Mouse (Mus musculus) midbrain, embryonic 13.5 days (tissue): Measurements from ENCODE around the gene Lingo2. TPM values are rescaled to one million over a fixed set of nuclear protein-coding genes. Genes with fewer than 3 reads are reported as not detected.

Source experiments
- ATAC-seq: fragments of 200-750 bp; cut with Nextera tagmentation; 2 replicates; pipeline ENCODE4 v1.8.0; 2017; ENCODE audit warnings: mild to moderate bottlenecking, moderate TSS enrichment, moderate library complexity
- H3K27ac ChIP-seq: fragments of 300-500 bp; sonication (generic); 2 replicates; pipeline ENCODE4 v1.5.1; 2015; ENCODE audit warnings: inconsistent platforms, mild to moderate bottlenecking, moderate library complexity
- H3K27me3 ChIP-seq: fragments of 300-500 bp; sonication (generic); 2 replicates; pipeline ENCODE4 v1.6.1; 2015; ENCODE audit warnings: mild to moderate bottlenecking, inconsistent platforms
- H3K36me3 ChIP-seq: fragments of 300-500 bp; sonication (generic); 2 replicates; pipeline ENCODE4 v1.6.1; 2015; ENCODE audit warnings: mild to moderate bottlenecking, inconsistent platforms
- H3K4me1 ChIP-seq: fragments of 300-500 bp; sonication (generic); replicated peaks from 2 replicates; pipeline ENCODE4 v1.6.1; 2015; ENCODE audit warnings: inconsistent platforms
- H3K4me2 ChIP-seq: fragments of 300-500 bp; sonication (generic); replicated peaks from 2 replicates; pipeline ENCODE4 v1.6.1; 2015; ENCODE audit warnings: moderate library complexity, mild to moderate bottlenecking, inconsistent platforms
- H3K4me3 ChIP-seq: fragments of 300-500 bp; sonication (generic); replicated peaks from 2 replicates; pipeline ENCODE4 v1.5.1; 2015; ENCODE audit warnings: mild to moderate bottlenecking, inconsistent platforms
- H3K9ac ChIP-seq: fragments of 300-500 bp; sonication (generic); replicated peaks from 2 replicates; pipeline ENCODE4 v1.6.1; 2015; ENCODE audit warnings: mild to moderate bottlenecking, inconsistent platforms
- H3K9me3 ChIP-seq: fragments of 300-500 bp; sonication (generic); 2 replicates; pipeline ENCODE4 v1.6.1; 2016; ENCODE audit warnings: mild to moderate bottlenecking, inconsistent platforms
- WGBS: fragments of 180-500 bp; shearing (Covaris S2); methylation state at CpG from one replicate; pipeline ENCODE4 v1.1.7; 2015; 5-methylcytosine and 5-hydroxymethylcytosine counted together
- polyA plus RNA-seq: library from polyadenylated mRNA; unstranded; fragments of >200 nt; fragmentation: Nextera tagmentation; extraction: Ambion mirVana; gene quantifications from 2 replicates; pipeline ENCODE4 v1.2.1, GENCODE M21; 2015

Gene Lingo2
- polyA plus RNA-seq, 1 experiment from 2014 or later: 22.5 TPM

DNA sequence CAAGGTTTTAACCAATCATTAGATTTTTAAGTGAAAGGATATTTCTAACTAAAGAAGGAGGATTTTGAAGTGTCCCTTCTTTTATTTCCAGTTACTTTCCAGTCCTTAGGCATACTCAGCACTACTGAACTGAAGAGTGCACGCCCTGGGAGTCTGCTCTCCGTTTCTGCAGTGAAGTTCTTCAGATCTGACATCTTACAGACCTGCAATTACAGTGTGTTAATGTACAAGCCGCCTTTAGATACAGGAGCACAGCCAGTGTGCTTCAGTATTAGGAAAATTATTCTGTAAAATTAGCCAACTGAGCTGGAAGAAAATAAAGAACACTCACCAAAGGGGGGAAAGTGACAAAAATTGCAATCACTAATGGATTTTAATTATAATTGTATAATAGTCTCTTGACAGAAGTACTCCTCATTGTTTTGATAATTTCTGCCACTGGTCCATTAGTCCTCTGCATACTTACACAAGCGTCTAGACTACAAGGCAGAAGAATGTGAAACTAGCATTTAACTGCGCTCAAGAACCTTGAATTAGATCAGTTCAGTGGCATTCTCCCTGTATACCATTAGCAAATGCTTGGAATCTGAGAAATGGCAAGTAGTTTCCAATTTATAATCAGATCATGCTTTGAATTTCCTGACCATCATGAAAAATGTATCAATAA lies 1167.2 kb downstream of the Lingo2 start:
- no peaks in the 10 kb centered on the region for H3K4me1 ChIP-seq
- H3K9ac ChIP-seq: no peak overlapping the region
- no peak overlapping the region for H3K4me3 ChIP-seq
- no peak overlapping the region for H3K4me2 ChIP-seq
- no peaks in the 10 kb centered on the region for H3K27me3 ChIP-seq
- H3K27ac ChIP-seq: no peak overlapping the region
- no peaks in the 10 kb centered on the region for H3K36me3 ChIP-seq
- 83% methylated on average over 5 of the region's 5 CpGs for WGBS
- no peak for ATAC-seq
- no peaks in the 10 kb centered on the region for H3K9me3 ChIP-seq

DNA sequence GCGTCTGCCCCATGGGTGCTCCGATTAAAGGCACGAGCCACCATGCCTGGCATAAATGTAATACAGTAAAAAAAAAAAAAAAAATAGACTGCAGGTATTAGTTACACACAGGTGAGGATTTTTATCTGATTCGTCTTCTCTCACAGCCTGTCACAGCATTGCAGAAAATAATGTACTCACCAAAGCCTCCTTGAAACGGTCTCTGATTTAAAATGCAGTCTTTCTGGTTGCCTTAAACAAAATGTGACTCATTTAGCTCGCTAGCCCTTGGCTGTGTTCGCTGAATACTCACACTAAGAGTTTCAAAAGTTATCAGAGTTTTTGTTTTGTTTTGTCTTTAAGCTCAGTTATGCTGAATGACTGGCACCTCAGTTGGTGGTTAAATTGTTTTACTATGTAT lies 1180.7 kb downstream of the Lingo2 start:
- H3K9me3 ChIP-seq: no peaks in the 10 kb centered on the region
- ATAC-seq: no peak
- H3K27me3 ChIP-seq: no peaks in the 10 kb centered on the region
- H3K4me1 ChIP-seq: peaks cover 16% of the 10 kb centered on the region
- H3K27ac ChIP-seq: no peak overlapping the region
- no peaks in the 10 kb centered on the region for H3K36me3 ChIP-seq
- WGBS: 62% methylated on average over 7 of the region's 7 CpGs
- no peak overlapping the region for H3K9ac ChIP-seq
- H3K4me3 ChIP-seq: no peak overlapping the region
- no peak overlapping the region for H3K4me2 ChIP-seq

DNA sequence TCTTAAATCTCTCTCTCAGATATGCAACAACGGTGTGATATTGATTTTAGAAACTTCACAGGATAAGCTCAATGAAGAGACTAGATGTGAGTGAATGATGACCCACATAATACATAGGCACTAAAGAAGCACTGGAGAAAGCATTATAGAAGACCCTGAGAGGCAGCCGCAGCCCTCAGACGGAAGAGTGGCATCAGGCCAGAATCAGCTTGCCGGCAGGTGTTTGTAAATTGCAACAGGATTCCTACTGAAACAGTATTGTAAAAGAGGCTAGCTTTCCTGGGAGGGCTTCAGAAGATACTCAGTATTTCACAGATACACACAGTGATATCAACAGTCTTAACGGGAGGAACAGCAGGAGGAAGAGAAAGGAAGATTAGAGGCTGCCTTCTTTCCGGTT lies 1184.6 kb downstream of the Lingo2 start:
- ATAC-seq: no peak
- no peak overlapping the region for H3K9ac ChIP-seq
- H3K9me3 ChIP-seq: no peaks in the 10 kb centered on the region
- H3K36me3 ChIP-seq: no peaks in the 10 kb centered on the region
- H3K27ac ChIP-seq: no peak overlapping the region
- no peaks in the 10 kb centered on the region for H3K27me3 ChIP-seq
- H3K4me3 ChIP-seq: no peak overlapping the region
- WGBS: 75% methylated on average over 6 of the region's 6 CpGs
- H3K4me2 ChIP-seq: no peak overlapping the region
- H3K4me1 ChIP-seq: peaks cover 11% of the 10 kb centered on the region; the same call in 1 of the 2 replicates

DNA sequence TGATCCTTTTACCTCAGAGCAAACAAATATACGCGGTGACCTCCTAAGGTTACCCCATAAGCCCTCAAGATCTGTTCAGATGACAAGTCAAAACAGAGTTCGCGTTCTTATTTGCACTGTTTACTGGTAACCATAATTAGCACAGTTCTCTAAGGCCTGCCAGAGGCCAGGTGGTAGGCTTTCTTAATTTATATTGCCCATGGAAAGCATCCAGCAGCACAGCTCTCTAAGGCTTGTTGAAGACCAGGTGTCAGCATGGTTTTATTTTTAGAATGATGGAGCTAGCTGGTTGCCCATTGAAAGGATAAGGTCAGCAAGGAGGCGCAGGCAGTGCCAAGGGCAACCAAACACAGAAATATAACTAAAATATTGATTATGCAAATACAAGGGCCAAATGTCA lies 1190.4 kb downstream of the Lingo2 start:
- Histone ChIP-seq H3K36me3 (no peaks in the 10 kb centered on the region), H3K9me3 (no peaks in the 10 kb centered on the region), H3K4me1 (no peaks in the 10 kb centered on the region), H3K9ac (no peak overlapping the region), H3K4me2 (no peak overlapping the region), H3K27me3 (no peaks in the 10 kb centered on the region), H3K27ac (no peak overlapping the region), H3K4me3 (no peak overlapping the region)
- no peak for ATAC-seq
- WGBS: 89% methylated on average over 5 of the region's 5 CpGs

DNA sequence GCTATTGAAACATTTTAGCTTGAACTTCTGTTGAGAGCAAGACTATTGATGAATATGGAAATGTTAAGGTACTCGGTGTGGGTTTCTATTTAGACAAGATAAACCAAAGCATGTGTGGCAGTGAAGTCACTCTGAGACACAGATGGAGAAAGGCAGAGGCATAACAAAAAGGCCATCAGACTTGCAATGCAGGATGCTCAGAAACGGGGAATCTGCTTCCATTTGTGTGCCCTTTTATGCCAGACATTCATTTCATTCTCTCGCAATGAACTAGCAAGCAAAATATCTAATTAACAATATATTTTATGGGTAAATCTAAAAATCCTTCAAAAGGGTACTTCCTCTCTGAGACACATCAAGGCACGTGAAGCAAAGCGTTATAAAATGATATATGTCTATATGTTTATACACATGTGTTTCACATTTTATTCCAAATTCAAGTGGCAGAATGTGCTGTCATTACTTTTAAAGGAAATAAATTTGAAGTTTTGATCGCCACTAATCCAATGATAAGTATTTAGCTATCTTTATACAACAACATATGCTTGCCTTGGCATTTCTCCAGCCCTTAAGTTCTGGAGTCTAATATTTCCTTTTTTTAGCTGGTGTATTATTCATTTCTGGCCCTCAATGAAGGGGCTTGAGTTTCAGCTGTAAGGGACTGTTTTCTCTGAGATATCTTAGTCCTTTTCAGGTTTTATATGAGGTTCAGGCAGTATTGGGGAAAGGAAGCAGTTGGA lies 1199.3 kb downstream of the Lingo2 start:
- Histone ChIP-seq H3K27ac (no peak overlapping the region), H3K4me2 (no peak overlapping the region), H3K4me1 (no peaks in the 10 kb centered on the region; the same call in 1 of the 2 replicates), H3K36me3 (no peaks in the 10 kb centered on the region), H3K9me3 (no peaks in the 10 kb centered on the region), H3K4me3 (no peak overlapping the region), H3K27me3 (no peaks in the 10 kb centered on the region), H3K9ac (no peak overlapping the region)
- ATAC-seq: no peak
- 85% methylated on average over 6 of the region's 6 CpGs for WGBS

DNA sequence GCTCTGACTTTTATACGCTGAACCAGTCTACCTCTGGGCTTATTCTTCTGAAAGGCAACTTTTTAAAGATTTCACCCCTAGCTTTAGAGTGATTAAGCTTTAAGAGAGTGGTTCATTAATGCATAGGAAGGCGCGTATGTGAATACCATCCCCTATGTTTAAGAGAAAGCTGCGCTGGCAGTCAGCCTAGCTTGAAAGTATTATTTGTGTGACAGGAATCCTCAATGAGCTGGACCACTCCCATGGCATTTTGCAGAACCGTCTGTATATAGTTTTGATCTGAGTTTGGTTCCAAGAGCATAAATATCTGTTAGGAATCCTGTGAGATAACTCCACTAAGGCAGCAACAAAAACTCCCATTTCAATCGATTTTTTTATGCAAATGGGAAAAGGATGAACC lies 1204.9 kb downstream of the Lingo2 start:
- H3K27me3 ChIP-seq: no peaks in the 10 kb centered on the region
- no peak for ATAC-seq
- H3K36me3 ChIP-seq: no peaks in the 10 kb centered on the region
- H3K4me3 ChIP-seq: no peak overlapping the region
- H3K4me1 ChIP-seq: peaks cover 7% of the 10 kb centered on the region; the same call in 1 of the 2 replicates
- WGBS: 42% methylated on average over 6 of the region's 6 CpGs
- no peak overlapping the region for H3K4me2 ChIP-seq
- no peaks in the 10 kb centered on the region for H3K9me3 ChIP-seq
- H3K9ac ChIP-seq: no peak overlapping the region
- H3K27ac ChIP-seq: no peak overlapping the region; the same call in 1 of the 2 replicates

DNA sequence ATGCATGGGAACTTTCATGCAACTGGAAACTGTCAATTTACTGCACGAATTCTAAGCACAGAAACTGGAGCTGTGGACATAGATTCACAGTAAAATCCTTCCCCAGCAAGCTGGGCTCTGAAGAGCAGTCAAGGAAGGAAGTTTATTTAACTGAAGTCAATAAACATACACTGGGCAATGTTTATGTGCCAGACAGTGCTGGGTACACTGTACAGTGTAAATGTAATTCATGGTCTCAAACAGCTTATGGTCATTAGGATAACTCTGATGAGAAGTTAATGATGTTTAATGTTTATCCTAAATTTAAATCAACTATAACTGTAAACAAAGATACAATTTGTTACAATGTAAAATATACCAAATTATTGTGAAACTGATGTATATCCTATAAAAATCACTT lies 1226.8 kb downstream of the Lingo2 start:
- H3K9ac ChIP-seq: no peak overlapping the region
- no peak for ATAC-seq
- WGBS: 70% methylated on average over 1 of the region's 1 CpGs

DNA sequence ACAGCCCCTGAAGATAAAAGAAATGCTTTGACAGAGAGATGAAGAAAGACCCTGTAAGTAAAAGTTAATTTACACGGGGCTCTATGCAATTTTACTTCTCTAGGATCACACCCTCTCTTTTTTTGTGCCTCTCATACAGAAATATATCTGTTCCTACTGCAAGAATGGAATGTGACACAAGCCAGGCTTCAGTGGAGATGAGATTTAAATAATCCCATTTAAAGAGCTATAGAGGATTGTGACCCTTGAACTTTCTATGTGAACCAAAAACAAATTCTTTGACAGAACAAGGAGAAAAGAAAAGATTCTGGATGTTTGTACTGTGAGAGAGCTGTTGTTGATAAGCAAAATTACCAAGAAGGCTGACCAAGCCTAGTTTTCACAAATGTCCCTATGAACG lies 1247.4 kb downstream of the Lingo2 start:
- no peaks in the 10 kb centered on the region for H3K36me3 ChIP-seq
- no peak overlapping the region for H3K9ac ChIP-seq
- H3K27ac ChIP-seq: no peak overlapping the region
- 5% methylated on average over 2 of the region's 2 CpGs for WGBS
- H3K4me1 ChIP-seq: 0 out of 2 replicates have a peak, but pooled peaks cover 4% of the 10 kb centered on the region
- no peak overlapping the region for H3K4me2 ChIP-seq
- no peak overlapping the region for H3K4me3 ChIP-seq
- no peaks in the 10 kb centered on the region for H3K27me3 ChIP-seq
- H3K9me3 ChIP-seq: no peaks in the 10 kb centered on the region
- no peak for ATAC-seq

More for the DNA sequence above, 1226.8 kb downstream of the Lingo2 start:
- 0 out of 2 replicates have a peak, but pooled peaks cover 5% of the 10 kb centered on the region for H3K9me3 ChIP-seq
- H3K27me3 ChIP-seq: no peaks in the 10 kb centered on the region
- H3K27ac ChIP-seq: no peak overlapping the region
- H3K4me1 ChIP-seq: no peaks in the 10 kb centered on the region
- H3K4me3 ChIP-seq: no peak overlapping the region
- no peaks in the 10 kb centered on the region; the same call in 1 of the 2 replicates for H3K36me3 ChIP-seq
- H3K4me2 ChIP-seq: no peak overlapping the region

DNA sequence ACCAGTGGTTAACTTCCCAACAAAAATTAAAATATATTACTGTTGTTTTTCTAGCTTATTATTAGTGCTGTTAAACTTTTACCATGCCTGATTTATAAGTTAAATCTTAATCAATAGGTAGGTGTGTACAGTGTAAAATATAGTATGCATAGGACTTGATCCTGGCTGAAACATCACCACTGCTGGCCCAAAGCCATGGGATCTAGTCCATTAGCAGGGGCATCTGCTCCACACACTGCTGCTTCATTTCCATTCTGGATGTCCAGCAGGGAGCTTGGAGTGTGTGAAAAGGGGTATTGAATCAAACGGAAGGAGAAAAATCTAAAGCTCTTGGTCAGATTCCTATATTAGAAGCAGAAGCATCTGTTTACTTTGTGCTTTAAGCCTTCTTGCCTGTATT lies 1248.9 kb downstream of the Lingo2 start:
- no peak for ATAC-seq
- Histone ChIP-seq H3K9me3 (no peaks in the 10 kb centered on the region), H3K27me3 (no peaks in the 10 kb centered on the region), H3K4me3 (no peak overlapping the region), H3K27ac (no peak overlapping the region), H3K4me1 (0 out of 2 replicates have a peak, but pooled peaks cover 4% of the 10 kb centered on the region), H3K4me2 (no peak overlapping the region), H3K36me3 (no peaks in the 10 kb centered on the region), H3K9ac (no peak overlapping the region)
- 25% methylated on average over 1 of the region's 1 CpGs for WGBS

DNA sequence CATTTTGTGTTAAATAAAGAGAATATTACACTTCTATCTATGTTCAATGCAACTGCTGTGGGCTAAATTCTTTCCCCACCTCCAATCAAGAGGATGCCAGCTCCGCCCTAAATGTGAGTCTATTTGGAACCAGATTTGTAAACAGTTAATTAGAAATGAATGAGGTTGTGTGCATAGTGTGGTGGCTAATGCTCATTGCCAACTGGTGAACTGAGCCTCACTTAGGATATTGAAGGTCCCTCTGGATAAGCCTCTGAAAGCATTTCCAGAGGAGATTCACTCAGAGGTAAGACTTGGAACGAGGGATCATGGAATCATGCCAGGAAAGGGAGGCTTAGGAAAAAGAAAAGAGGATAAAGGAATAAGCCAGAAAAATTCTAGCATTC lies 1256.4 kb downstream of the Lingo2 start:
- H3K27me3 ChIP-seq: no peaks in the 10 kb centered on the region
- no peak overlapping the region for H3K4me3 ChIP-seq
- H3K9ac ChIP-seq: no peak overlapping the region
- ATAC-seq: no peak
- 83% methylated on average over 2 of the region's 2 CpGs for WGBS
- no peaks in the 10 kb centered on the region for H3K9me3 ChIP-seq
- H3K36me3 ChIP-seq: no peaks in the 10 kb centered on the region
- no peak overlapping the region for H3K4me2 ChIP-seq
- no peaks in the 10 kb centered on the region for H3K4me1 ChIP-seq
- H3K27ac ChIP-seq: no peak overlapping the region

DNA sequence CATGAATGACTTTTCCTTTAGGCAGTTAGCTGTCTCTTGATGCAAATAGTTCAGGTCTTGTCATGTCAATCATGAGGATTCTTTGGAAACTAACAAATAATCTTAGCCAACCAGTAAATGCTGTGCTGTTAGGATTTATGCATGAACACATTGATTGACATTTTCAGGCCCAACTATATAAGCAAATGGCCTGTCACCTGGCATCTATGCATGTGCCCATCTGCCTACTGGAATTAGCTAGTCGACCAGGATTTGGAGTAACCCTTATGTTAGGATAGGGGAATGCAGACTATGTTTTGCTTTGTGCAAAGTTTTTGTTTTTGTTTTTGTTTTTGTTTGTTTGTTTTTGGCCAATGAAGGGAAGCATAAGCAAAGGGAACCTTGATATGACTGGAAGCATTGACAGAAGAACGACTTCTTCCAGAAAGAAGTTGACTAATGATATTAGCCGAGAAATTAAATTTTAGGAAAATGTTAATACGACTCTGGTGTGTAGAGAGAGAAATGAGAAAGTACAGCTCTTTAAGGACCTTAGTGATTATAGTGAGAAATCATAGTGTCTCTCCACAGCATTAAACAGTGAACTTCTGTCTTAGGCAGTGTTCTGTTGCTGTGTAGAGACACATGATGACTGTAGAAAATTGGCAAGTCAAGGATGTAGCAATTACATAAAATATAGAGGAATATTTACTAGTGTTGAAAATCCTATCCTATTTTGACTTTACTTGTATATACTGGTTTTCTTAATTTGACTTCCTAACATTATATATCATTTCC lies 1257.0 kb downstream of the Lingo2 start:
- H3K4me3 ChIP-seq: no peak overlapping the region
- no peak overlapping the region for H3K4me2 ChIP-seq
- H3K9ac ChIP-seq: no peak overlapping the region
- ATAC-seq: no peak
- H3K9me3 ChIP-seq: no peaks in the 10 kb centered on the region
- no peaks in the 10 kb centered on the region for H3K36me3 ChIP-seq
- 91% methylated on average over 4 of the region's 4 CpGs for WGBS
- no peak overlapping the region for H3K27ac ChIP-seq
- H3K27me3 ChIP-seq: no peaks in the 10 kb centered on the region
- no peaks in the 10 kb centered on the region for H3K4me1 ChIP-seq

DNA sequence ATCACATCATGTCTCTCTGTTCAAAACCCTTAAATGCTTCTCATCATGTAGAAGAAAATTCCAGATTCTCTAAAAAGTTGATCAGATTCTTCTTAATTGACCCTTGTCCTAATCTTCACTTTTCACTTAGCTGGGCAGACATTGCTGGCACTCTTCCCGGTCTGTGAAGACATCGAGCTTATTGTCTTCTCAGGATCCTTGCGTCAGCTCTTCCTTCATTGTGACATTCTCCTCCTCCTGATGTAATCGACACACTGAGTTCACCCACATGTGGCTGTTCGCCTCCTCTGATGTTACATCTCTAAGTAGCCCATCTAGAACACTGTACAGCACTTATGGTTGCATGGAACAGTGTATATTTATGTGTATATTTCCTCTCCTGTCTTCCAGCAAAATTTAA lies 1261.0 kb downstream of the Lingo2 start:
- no peak for ATAC-seq
- H3K36me3 ChIP-seq: no peaks in the 10 kb centered on the region
- H3K27me3 ChIP-seq: no peaks in the 10 kb centered on the region
- H3K4me2 ChIP-seq: no peak overlapping the region
- H3K9ac ChIP-seq: no peak overlapping the region
- 0 out of 2 replicates have a peak, but pooled peaks cover 3% of the 10 kb centered on the region for H3K4me1 ChIP-seq
- no peak overlapping the region for H3K4me3 ChIP-seq
- WGBS: 77% methylated on average over 5 of the region's 5 CpGs
- no peaks in the 10 kb centered on the region for H3K9me3 ChIP-seq
- no peak overlapping the region for H3K27ac ChIP-seq
